Mouse (Mus musculus) adrenal gland, adult 8-10 months (tissue): ENCODE results near the gene Gpr153. TPM values are rescaled to one million over a fixed set of nuclear protein-coding genes. Genes with fewer than 3 reads are reported as not detected.

ENCODE experiments used
- DNase-seq: peaks from one replicate; pipeline ENCODE4 v3.0.0; 2022
- total RNA-seq, 4 experiments: library from RNA; stranded (reverse); gene quantifications; 2 replicates each; pipeline ENCODE4 v1.2.4; 2022

Gene Gpr153
- total RNA-seq, 4 experiments from 2014 or later: 4.8 to 7.0 (median 5.4) TPM

DNA sequence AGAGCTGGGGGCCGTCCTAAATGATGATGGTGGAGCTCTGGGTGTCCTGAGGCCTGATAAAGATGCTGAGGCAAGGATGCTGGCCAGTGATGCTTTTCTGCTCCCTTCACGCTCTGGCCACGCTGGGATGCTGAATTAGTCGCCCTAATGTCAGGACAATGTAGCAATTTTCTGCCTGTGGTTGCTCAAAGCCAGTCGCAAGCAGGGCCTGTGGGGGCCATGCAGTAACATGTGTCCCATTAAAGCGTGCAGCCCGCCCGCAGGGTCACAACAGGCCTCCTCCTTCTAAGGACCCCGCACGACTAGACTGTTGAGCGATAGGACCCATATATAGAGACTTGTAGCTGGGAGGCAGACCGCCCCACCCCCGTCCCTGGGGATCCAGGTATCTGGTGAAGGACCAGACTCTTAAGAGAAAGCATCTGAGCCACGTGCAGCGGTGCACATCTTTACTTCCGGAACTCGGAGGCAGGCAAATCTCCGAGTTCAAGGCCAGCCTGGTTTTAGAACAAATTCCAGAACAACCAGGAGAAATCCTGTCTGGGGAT, 14.4 kb downstream of the Gpr153 start:
- DNase-seq: no peak

DNA sequence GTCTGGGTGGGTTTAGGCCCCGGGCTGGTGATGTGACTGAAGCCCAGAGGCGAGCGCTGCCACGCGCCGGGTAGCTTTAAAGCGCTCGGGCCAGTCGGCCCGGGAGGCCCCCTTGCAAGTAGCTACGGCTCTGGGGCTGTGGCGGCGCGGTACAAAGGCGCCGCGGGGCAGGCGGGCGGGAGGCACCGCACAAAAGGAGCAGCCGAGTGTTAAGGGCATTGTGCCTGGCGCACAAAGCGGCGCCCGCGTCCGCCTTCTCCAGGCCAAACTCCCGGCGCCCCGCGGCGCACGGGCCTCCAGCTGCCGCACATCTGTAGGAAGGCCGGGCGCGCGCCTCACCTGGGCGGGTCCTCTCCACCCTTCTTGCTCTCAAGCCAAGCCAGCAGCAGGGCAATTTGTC, 16.4 kb downstream of the Gpr153 start:
- no peak for DNase-seq

DNA sequence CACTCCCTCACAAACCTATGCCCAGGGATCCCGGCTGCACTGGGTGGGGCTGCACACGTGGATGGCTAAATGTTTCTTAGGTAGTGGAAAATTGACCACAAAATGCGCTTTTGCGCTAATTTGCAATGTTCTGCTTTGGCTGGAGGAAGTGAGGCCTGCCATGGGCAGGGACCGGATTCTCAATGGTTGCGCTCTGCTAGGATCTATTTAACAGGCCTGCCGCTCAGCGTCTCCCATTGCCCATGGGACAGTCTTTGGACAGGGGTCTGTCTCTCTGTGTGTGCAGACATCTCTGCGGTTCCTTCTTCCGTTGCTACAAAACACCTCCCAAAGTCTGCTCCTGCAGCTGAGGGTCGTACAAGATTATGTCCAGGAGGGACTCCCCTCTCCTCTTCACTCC, 17.0 kb downstream of the Gpr153 start:
- no peak for DNase-seq

DNA sequence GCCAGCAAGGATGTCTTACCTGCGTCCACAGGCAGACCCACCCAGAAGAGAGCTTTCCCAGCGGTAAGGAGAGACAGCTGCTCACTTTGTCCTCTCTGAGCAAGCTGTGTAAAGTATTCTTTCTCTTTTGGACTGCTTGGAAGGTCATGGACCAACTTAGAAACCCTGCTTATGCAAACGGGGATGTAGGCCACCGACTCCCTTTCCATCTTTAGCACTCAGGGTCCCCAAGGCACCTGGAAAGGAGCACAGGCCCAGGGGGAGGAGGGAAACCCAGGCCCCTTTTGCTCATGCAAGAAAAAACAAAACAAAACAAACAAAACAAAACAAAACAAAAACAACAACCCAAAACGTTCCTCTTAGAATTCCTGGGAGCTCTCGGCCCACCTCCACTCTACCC, 17.5 kb downstream of the Gpr153 start, which contains the start of gene Hes3:
Hes3 (minus strand) TSS at position 101 of the 400 bp plus-strand sequence.
- DNase-seq: no peak

DNA sequence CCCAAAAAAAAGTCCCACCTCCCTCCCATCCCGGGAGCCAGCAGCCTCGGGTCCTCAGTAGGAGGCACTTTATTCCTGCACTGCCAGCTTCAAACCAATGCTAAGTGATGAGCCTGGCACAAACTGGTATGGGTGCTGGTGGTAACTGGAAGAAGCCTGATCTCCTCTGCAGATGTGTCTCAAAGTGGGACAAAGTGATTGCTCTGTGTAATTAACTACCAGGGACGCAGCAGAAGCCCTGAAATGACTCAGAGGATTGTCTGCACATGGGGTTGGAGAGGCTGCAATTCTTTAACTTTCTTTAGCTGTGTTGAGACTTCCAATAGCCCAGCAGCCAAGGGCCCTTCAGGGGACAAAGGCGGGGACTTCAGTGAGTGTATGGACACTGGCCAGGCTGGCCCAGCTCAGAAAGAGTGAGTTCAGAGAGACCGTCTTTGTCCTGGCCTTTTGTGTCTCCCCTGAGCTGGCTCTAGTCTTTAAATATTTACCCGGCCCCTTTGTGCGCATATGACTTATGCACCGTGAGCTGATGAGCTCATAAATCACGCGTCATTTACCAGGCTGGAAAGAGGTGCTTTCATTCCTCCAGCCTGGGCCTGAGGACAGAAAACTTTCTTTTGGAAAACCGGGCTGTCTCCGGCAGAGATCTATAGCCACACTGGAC, 18.2 kb downstream of the Gpr153 start:
- DNase-seq: no peak

DNA sequence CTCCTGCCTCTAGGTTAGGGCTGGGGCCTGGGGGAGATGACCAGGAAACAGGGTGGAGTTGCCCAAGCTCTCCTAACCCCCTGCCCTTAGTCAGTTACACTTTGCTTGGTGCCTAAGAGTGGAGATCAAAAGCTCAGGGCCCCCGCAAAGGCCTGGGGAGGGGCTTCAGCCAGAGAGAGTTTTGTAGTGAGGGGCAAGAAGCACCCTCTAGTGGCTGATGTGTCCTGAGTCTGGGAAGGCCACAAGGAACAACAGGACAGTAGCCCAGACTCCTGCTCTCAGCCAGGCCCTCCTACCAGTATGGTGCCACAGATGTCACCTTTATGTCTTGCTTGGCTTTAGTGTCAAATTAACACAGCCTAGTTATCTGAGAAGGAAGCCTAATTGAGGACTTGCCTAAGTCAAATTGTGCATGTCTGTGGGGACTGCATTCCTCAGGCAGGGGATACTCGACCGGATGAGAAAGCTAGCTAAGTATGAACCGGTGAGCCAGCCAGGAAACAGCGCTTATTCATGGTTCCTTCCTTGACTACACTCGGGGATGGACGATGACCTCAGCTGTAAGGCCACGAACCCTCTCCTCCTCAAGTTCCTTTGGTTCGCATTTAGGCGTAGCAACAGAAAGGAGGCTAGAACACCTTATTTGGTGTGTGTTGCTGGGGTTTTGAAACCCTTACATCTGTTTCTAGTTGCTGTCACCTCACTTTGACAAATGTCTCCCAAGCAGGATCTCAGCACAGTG, 20.3 kb downstream of the Gpr153 start:
- DNase-seq: no peak

DNA sequence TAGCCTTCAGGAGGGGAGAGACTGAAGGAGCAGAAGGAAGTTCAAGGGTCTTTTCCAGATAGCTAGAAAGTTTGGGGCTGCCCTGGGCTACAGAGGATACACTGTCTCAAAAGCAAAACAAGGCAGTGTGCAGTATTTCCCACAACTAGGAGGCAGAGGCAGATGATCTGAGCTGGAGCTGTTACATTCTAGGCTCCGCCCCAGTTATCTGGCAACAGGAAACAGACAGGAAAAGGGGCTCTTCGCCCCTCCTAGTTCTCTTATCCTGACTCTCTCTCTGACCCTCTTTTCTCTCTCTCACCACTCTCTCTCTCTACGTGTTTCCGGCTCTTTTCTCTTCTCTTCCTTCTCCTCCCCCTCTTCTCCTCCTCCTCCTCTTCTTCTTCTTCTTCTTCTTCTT, 21.9 kb downstream of the Gpr153 start:
- no peak for DNase-seq

DNA sequence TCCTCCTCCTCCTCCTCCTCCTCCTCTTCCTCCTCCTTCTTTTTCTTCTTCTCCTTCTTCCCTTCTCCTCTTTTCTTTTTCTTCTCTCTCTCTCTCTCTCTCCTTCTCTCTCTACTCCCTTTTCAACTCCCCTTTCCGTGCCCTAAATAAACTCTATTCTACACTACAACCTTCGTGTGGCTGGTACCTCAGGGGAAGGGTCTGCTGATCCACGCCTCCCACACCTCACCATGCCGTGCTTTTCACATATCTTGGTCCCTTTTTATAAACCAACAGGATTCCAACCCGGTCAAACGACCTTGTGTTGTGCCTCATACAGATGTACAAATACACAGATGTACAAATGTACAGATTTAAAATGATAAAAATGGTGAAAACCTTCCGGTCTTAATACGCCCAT, 22.3 kb downstream of the Gpr153 start:
- DNase-seq: no peak

DNA sequence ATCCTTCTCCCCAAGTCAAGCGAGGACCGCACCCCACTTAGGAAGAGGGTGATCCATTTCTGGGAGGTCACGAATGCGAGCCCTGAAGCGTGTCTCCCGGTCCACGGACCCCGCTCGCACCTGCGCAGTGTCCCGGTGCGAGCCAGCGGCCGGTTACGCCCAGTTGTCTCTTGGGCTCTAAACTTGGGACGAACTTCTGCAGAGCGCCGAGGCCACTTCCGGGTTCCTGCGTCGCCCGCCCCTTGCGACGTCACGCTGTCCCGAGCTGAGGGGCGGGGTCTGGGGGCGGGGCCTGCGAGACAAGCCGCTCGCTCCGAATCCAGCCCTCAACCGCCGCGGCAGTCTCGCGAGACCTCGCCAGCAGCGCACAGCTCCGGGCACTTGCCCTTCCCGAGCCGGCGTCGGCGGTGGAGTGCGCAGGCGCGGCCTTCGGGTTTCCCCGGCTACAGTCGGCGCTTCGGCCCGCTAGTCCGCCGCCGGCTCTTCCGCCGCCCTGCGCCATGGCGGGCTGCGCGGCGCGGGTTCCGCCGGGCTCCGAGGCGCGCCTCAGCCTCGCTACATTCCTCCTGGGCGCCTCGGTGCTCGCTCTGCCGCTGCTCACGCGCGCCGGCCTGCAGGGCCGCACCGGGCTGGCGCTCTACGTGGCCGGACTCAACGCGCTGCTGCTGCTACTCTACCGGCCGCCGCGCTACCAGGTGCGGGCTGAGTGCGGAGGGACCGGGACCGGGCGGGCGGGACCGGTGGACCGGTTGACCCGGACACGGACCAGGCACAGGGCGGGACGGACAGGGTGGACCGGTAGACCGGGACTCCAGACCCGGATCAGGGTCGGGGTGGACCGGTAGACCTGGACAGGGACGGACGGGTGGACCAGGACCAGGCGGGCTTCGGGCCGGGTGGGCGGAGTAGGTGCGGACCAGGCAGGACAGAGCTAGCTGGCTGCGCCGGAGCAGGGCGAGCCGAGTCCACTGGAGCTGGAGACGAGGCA, 23.1 kb downstream of the Gpr153 start, which contains the start of gene Icmt:
Icmt (plus strand) TSS at position 354 of the 988 bp plus-strand sequence.
- DNase-seq: peak; percentile 99

DNA sequence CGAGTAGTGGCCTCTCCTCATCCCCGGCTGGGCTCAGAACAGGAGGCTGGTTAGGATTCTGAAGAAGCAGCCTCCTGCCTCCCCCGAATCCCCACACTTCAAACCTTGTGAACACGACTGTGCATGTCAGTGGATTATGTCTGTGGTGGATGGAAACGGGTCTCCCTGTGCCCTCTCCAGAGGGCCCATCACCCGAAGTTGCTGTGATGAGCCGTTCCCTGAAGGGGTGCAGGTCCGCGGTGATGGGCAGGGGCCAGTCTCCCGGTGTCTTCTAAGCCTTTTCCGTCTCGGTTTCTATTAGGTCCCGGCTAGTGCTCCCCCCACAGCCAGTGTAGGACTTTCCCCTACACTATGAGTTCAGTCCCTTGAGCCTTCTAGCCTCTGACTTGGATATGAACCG, 24.8 kb downstream of the Gpr153 start:
- DNase-seq: no peak

DNA sequence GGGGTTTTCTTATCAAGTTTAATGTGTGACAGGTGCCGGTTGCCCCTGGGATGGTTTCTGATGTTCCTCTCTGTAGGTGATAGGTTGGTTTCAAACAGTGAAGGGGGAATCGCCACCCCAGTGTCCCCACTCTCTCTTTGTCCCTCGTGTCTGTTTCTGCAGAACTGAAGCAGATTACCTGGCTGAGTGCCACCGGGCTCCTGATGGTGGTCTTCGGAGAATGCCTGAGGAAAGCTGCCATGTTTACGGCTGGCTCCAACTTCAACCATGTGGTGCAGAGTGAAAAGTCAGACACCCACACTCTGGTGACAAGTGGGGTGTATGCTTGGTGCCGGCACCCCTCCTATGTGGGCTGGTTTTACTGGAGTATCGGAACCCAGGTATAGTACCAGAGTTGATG, 26.3 kb downstream of the Gpr153 start:
- no peak for DNase-seq

DNA sequence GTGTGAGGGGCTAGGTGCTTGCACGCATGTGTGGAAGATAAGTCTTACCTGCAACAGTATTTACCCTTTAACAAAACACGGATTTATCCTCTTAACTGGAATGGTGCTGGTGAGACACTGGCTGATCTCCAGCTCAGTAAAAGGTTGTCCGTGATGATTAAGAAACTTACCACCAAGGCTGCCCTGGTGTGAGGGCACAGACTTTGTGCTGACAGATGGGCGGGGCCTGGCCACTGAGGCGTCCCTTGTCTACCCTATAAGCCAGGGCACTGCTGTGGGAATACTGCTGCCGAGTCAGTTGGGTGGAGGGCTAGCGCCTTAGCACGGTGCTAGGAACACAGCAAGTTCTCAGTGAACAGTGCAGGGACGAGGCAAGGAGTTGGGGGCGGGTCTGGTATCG, 28.0 kb downstream of the Gpr153 start:
- no peak for DNase-seq

DNA sequence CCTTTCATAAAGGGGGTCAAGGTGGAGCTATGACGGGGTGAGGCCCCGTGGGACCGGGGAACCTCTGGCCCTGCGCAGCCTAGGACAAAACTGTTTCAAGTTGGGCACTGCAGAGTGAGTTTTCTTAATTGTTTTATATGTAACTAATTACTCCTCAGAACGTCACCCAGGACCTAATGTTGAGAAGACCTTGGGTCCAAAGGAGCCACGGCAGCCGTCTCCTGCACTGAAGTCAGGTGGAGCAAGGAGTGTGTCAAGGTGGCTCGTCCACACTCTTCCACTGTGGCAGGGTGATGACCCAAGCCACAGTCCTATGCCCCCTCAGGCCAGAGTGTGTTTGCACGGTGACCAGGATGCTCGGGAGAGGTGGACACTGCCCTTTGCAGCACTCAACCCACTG, 29.1 kb downstream of the Gpr153 start:
- DNase-seq: no peak

DNA sequence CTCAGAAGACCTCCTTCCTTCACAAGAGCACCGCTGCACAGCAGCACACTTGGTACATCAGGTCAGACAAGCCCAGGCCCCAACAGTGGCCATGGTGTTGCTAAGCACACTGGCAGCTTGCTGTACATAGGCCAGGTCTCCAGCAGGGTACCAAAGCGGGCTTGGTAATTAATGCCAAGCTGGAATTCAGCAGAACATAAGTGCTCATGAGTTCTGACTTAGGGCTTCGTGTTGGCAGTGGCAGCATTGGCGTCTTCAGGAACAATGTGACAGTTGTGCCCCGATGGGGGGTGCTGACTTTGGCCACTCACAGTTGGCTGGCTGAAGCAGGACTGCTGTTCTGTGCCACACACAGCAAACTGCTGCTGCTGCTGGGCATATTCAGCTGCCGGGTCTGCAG, 30.7 kb downstream of the Gpr153 start:
- no peak for DNase-seq

DNA sequence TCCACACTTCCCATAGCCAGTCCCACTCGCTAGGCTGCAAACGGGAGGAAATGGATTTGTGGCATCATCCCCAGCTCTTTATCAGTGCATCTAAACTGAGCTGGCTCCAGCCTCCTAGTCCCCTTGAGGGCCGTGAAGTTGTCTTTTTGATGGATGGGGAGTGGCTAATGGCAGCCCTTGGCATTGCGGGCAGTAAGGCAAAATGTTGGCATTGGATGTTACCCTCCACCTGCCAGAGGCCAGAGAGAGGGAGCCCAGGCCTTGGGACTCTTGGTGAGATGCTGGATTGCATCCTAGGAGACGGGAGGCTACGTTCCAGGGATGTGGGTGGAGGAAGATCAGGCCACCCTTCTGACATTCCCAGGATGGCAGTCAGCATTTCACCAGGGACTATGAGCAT, 32.0 kb downstream of the Gpr153 start:
- DNase-seq: no peak

DNA sequence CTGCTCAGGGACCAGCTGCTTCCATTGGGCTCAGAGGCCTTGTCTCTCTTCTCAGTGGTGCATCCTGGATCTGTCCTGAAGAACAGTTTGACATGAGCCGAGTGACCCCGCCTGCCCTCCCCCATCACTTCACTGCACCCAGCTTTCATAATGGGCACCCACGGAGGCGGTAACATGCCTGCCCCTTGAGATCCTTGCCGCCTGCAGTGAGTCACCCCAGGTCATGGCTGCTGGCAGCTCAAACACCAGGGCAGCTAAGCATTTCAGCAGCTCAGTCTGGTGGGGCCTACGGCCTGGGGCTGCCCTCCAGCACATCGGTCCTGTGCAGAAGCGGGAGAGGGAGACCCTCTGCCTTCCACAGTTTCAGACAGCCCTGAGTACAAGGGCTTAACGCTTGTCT, 33.5 kb downstream of the Gpr153 start:
- DNase-seq: no peak

DNA sequence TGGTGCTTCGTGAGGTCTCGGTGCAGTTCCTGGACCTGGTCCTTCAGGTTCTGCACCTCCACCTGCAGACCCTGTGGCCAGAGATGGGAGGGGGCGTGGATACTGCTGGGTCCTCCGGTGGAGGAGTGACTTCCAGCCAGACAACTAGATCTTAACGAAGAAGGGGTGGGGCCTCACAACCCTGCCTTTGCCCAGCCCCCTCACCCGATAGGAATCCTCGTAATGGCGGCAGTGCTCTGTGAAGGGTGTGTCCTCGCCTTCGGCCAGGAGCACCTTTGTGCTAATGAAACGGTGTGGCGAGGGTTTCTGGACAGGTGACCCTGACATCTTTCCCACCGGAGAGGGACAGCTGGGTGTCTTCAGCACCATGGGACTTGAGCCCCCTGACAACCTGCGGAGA, 38.2 kb downstream of the Gpr153 start:
- no peak for DNase-seq

DNA sequence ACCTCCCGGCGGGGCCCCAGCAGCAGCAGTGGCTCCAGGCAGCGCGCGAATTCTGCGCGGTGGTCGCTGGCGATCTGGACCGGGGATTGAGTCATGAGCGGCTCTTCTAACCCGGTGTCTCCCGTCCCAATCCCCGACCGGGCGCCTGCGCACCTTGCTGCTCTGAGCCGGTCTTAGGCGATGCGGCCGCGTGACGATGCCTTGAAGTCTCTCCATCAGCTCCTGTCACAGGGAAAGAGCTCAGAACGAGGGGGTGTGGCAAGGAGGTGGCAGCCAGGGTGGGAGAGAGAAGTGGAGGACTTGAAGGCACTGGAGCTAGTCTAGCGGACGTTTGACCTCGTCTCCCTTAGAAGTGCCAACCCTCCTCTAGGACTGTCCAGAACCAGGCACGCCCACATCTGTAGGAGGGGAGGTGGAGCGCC, 39.2 kb downstream of the Gpr153 start:
- no peak for DNase-seq

DNA sequence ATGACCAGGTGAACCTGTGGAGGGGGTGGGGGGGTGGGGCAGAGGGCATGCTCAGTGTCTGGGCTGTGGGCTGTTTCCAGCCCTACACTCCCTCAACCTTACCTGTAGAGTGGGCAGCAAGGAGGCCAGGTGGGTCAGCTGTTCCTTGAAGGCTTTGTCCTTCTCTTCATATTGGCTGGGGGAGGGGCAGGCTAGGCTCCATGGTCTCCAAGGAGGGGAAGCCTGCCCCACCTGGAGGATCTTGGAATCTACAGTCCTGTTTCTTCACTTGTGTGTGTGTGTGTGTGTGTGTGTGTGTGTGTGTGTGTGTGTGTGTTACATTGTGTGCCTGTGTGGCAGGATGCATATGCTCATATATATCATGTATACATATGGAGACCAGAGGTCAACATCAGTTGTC, 39.9 kb downstream of the Gpr153 start:
- DNase-seq: no peak

DNA sequence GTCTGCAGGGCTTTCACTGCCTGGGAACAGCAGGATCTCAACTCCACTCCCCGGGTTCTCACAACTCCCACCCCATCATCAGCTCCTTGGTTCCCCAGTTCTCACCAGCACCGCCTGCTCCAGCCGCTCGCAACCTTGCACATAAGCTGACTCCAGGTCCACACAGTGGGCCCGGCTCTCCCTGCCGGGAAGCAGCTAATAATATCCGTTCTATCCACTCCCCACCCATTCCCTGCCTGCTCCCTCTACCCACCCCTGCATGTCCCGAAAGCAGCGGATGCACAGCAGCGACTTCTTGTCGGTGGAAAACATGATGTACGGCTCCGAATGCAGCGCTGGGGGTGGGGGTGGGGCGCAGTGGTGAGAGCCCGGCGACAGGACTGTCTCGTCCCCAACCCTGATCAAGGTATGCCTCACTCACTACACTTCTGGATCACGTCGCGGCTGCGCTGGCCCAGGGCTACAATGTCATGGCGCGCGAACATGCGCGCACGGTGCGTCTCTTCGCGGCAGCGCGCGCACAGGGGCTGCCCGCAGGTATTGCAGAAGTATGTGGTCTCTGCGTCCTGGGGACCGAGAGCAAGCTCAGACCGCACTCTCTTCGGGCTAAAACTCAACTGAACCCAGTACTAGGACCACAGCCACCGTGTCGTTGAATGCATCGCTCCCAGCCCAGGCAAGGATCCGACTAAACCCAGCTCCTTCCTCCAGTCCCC, 41.6 kb downstream of the Gpr153 start:
- DNase-seq: no peak

DNA sequence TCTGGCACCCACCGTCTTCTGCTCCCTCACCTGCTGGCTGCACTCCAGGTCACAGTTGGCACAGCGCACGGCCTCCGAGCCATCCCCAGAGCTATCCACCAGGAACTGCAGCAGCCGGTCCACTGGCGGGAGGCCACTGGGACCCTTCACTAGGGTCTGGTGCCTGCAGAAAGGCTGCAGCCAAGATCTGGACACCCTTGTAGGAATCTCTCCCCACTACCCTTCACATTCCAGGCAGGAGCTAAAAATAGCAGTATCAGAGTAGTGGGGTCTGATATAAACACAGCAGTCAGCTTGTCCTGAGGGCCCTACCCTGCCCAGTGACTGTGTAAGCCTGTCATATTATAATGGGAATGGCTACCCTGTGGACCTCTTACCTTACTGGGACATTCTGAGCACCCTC, 43.6 kb downstream of the Gpr153 start:
- no peak for DNase-seq
